Mouse (Mus musculus) CD4-positive, CD25-positive, alpha-beta regulatory T cell, adult 2 months (primary cell): Measurements from ENCODE around the gene Pdcd10.

Experiments
- DNase-seq: peaks from one replicate; pipeline ENCODE4 v3.0.0-alpha.2; 2012; ENCODE audit warnings: low read depth, low spot score

Pdcd10 gene

DNA sequence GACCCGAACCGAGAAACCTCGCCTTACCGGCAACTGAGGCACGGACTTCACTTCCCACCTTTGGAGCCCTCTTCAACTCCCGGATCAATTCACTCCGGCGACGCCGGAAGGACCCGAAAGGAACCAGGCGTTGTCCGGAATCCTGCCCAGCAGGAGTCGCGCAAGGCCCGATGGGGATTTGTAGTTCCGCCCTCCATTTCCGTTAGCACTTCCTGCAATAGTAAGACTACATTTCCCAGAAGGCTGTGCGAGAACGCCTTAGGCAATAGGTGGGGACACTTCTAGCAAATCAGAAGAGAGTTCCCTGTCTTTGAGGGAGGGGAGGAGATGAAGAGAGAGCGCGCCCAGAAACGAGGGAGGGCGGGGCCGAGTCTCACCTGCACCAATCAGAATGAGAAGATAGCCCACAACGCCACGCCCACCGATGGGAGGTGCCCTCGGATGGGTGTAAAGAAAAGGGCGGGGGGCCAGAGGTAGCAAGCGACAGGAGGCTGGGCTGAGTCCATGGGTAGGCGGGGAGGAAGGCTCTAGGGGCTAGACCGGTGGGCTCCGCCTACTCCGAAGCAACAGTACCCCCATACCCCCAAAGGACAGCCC is at the start of gene Pdcd10:
Gene Pdcd10, minus strand, starts transcription at position 162 of the 597 bp plus-strand sequence.
- DNase-seq = peak; percentile 100

- DNase-seq = no peak
These were observed 28.2 kb upstream of the Pdcd10 start for GRCm38 (mm10) chr3:75584898-75585297.

DNA sequence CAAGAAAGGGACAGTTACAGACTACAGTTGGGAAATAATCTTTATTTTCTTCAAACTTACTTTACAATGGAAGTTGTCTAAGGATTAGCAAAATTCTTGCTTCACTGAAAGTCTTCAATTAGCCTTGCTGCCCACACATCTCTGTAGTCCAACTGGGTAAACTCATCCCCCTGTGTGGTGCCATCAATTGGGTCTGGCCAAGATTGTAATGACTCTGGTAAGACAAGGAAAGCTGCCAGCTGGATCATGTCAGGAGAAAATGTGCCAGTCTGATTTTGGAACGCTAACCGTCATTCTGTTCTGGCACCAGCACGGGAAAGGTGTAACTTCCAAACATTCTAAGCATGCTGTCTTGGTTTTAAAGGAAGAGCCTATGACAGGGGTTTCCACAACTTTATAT is 26.6 kb upstream of the Pdcd10 start:
- DNase-seq = no peak

DNA sequence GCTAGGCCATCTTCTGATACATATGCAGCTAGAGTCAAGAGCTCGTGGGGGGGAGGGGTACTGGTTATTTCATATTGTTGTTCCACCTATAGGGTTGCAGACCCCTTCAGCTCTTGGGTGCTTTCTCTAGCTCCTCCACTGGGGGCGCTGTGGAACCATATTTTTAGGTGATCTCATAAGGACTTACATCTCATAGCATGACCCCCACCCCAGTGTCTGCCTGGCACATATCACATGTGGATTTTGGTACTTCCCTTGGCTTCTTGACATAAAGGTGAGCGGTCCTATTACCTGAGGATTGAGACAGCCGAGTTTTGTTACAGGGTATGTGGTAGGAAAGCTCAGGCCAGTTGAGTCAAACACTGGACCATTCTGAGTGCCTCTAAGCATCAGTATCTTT is 22.7 kb upstream of the Pdcd10 start:
- DNase-seq = peak; percentile 74

DNA sequence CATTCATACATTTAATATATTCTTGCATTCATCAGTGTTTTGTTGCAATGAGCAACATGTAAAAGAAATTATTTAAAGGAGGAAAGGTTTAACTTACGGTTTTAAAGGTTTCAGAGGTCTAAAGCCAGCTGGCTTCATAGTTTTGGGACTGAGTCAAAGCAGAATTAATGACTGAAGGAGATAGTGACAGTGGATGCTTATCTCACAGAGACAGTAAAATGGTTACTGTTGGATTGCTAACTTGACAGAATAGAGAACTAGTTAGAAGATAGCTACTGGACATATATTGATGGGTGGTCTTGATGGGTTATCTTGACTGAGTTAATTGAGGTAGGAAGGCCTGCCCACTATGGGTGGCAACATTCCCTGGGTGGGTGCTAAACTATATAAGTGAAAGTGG is 18.9 kb upstream of the Pdcd10 start:
- DNase-seq = no peak

- peak; percentile 24 for DNase-seq
These were observed 17.4 kb upstream of the Pdcd10 start for GRCm38 (mm10) chr3:75574074-75574473.

DNA sequence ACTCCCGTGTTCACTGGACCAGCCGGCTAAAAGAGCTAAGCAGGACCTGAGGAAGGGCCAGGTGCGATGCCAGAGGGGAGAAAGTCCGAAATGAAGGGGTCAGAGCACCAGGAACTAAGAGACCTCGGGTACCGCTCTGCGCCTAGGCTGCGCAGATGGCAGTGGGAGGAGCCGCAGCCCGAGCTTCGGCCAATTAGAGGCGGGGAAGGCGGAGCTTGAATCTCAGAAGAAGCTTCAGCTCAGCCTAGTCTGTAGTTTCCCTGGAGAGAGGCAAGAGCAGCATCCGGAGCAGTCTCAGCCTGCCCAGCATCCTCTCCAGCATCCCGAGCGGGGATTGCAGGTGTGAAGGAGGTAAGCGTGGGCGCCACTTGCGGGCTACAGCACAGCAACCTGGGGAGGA is 636 bp upstream of the Pdcd10 start, which contains the start of gene Serpini1:
Gene Serpini1, plus strand, starts transcription at position 256 of the 400 bp plus-strand sequence.
- DNase-seq = peak; percentile 95

DNA sequence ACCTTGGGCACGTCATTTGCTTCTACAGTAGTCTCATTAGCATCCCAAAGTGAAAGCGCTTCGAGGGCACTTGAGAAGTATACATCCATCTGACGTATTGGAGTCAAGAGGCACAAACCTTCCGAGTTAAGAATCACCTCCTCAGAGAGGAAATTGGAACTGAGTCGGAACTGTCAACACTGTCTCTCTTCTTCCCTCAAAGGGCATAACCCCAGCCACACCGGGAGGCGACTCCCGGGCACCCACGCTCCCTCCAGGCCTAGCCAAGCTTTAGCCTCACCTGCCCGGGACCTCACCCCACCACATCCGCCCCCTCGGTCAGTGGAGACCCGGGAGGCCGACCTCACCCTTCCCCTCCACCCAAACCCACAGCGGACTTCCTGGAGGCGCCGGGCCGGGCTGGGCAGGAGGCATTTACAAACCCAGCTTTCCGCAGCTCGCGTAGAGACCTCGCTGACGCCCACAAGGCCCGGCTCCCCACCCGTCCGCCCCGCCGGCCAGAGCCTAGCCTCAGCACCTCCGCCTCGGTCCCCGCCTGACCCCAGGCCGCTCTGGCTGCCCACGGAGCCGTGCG is 448 bp downstream of the Pdcd10 start:
- peak; percentile 77 for DNase-seq

DNA sequence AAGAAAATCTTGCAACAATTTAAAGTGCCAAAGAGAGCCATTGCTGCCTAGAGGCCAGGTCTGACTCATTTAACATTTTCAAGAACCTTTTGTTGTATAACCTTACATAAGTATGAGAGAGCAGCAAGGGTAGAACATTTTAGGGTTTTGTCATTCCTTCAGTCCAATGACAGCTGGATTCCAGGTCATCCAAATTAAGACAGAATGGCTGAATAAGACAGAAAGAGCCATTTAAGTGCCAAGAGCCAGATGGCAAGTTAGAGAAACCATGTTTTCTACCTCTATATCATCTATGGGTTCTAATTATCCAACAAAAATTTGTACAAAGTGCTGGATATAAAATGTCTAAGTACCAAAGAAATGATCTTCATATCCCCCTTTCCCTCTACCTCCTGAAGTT is 5.4 kb downstream of the Pdcd10 start:
- DNase-seq = no peak

GRCm38 (mm10) chr3:75544287-75544686 is 12.4 kb downstream of the Pdcd10 start:
- no peak for DNase-seq

DNA sequence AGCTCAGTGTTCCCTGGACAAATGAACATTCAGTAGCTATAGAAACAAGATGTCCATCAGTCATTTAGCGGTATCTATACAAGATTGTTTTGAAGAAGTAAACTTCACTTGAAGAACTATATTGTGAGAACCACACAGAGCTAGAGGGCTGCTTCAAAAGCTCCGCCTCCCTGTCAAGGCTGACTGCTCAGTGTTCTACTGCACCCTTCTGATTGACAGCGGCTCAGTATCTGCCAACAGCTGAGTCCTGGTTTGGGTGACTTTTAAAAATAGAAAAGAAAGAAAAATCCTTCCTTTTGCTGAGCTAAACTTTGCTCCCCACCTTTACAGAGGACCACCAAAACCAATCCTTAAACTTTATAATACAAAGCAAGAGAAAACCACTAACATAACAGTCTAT is 13.8 kb downstream of the Pdcd10 start:
- no peak for DNase-seq

DNA sequence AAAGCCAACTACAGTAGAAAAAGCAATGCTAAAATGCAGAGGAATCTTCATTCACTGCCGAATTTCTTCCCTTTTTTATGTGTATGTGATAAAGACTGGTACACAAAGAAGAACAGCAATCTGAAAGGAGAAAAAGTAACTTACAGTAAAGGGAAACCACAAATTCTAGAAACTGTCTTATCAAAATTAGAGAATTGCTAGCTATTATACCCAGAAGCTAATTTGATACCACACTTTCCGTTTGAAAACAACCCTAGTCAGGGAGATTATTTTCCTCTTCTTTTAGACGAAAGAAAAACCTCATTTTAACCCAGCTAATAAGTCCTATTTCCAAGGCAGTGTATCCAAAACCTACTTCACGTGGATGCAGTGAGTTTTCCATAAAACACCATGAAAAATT is 15.4 kb downstream of the Pdcd10 start:
- DNase-seq = no peak

DNA sequence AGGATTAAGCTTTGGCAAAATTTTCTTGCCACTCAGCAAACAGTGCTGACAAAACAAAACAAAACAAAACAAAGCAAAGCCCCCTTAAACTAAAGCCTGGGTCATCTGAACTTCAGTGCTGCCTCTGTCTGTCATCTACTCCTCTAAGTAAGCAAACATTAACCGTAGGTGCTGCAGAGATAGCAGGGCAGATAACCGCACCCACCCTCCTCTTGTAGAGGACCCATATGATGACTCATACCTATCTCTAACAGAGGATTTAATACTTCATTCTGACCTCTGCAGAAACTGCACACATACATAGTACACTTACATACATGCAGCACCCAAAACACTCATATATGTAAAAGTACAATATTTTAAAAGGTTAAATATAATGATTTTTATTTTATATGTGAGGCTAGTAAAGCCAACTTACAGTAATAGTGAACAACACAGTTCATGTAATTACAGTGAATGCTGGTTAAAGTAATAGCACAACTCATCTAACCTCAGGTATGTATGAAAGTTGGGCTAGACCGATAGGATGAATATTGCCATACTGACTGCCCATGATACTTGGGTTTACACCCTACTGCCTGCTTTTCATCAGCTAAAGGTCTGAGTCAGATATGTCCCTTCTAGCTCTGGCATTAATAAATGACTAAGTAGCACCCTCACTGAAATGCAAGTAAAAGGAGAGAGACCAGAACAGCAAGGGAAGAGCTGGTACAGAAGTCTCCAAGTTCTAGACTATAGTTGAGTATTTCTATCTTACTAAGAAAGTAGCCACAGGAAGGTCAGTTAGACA is 22.4 kb downstream of the Pdcd10 start:
- no peak for DNase-seq

GRCm38 (mm10) chr3:75531074-75531473 is 25.6 kb downstream of the Pdcd10 start:
- DNase-seq = no peak

- DNase-seq = no peak
These were observed 34.1 kb downstream of the Pdcd10 start for GRCm38 (mm10) chr3:75522527-75522926.

GRCm38 (mm10) chr3:75521314-75521713 is 35.3 kb downstream of the Pdcd10 start:
- DNase-seq = no peak

DNA sequence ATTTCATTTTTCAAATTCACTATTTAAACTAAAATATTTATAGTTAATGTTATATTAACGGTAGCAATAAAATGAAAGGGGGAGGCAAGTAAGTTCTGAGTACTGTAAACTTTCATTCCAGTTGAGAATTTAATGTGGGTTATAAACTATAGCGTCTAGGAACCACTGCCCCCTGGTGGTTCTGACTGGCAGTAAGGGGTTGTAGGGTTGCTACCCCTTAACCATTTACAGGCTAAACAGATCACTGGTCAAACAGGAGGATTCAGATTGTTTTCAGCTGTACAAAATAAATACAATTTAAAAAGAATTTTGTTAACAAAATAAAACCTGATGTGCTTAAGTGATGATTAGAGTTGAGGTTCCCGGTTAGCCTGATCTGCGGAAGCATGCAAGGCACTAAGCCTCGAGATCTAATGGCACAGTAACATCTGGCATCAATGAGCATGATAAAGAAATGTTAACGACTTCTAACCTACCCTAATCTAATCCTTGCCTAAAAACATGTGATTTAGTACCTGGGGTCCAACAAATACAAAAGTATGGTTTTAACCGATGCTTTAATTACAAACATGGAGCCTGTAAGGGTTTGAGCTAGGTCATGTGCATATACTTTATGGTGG is 38.9 kb downstream of the Pdcd10 start:
- DNase-seq = peak; percentile 72

DNA sequence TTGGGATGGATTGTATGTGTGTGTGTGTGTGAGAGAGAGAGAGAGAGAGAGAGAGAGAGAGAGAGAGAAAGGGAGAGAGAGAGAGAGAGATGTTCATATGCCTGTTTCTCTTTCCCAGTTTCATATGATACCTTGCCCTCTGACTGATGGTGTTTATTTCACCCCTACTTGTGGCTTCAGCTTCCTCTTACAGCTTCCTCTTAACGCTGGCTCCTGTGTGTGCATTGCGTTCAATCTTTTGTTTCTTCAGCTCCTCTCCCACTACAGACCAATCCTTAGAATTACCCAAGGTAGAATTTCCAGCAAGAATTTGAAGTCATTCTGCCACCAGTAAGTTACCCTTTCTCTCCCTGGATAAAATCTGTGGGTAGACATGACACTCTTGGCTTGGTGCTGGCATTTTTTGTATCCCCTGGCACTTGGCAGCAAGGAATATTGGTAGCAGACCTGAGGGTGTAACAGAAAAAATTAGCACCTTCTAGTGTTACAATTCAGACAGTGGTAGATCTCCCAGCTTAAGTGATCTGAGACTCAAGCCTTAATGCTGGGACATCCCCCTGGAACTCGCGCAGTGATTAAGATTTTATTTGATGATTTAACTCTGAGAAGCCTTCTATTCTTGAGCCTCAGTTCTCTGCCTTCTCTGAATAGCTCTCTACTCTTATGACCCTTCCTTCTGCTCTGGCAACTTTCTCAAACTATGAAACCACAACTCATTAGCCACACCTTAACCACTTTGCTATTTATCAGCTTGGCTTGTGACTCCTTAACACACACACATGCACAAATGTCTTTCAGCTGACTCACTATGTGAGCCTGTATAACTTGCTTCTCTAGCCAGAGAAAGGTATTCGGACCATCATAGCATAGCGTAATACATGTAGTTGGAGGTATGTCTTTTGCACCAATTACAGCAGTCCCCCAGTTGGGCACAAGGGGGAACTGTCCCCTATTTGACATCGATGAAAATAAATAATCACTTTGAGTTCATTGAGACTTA is 57.4 kb downstream of the Pdcd10 start:
- DNase-seq = peak; percentile 49

- DNase-seq = no peak
These were observed 63.7 kb downstream of the Pdcd10 start for GRCm38 (mm10) chr3:75492913-75493312.

DNA sequence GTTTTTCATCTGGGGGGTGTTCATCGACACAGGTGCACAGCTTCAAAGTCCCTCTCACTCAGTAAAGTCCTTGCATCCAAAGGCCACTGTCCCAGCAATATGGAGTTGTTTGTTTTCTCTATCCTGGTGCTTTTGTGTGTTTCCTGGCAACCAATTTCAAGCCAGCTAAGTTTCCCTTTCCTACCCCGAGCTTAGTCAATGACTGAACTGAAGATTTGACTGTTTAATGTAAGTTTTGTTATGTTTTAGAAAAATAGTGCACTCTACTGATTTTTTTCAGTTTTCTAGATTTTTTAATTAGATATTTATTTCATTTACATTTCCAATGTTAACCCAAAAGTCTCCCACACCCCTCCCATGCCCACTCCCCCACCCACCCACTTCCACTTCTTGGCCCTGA is 74.6 kb downstream of the Pdcd10 start, which contains the start of gene Wdr49:
Gene Wdr49, minus strand, starts transcription at position 101 of the 400 bp plus-strand sequence.
- DNase-seq = no peak

DNA sequence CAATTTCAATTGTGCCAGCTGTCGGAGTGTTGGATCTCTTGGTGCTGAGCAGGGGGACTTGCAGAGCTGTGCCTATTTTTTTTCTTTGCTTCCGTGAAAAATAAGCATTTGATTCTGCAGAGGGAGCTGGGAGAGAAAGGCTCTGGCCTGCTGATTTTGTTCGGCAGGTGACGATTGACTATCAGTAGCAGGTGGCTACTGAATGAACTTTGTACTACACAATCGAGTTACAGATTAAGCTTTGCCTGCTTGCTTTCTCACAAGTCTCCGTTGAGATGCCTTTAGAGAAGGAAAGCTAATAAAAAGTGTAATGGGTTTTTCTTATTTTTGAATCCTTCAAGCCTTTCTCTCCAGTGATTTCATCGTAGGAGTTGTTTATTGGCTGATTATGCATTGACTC is 81.5 kb downstream of the Pdcd10 start:
- no peak for DNase-seq
